Comparison of ENCODE assay signal across 29 mouse cellular contexts in genomic region chrX:161853626-161854312, GRCm38 (mm10).
A peak's percentile ranks its signal among the peaks of the same experiment; 100 is the strongest.
DNase-seq lines count a peak whose midpoint lies in the region; ATAC-seq and TF ChIP-seq lines count a peak whose summit lies in the region.
"Had no signal": no experiment of that assay in that cellular context is flagged by ENCODE, and none has a peak within 500 bp of the region (broad histone marks: within the 10 kb centered on the region; RNA-seq: fewer than 3 reads in every experiment).

No protein-coding gene starts in this region.

- 80% methylated on average over 4 of the region's 4 CpGs for WGBS in forebrain, embryonic 13.5 days
- 77% methylated on average over 4 of the region's 4 CpGs for WGBS in forebrain, embryonic 12.5 days
- 64% methylated on average over 4 of the region's 4 CpGs for WGBS in kidney, postnatal 0 days

- TF ChIP-seq CTCF in kidney, postnatal 0 days (IDR thresholded peaks at IDR 0.05; ENCODE audit: low read depth) = no peak
- TF ChIP-seq CTCF in brain, embryonic 14.5 days (IDR thresholded peaks at IDR 0.05; ENCODE audit: borderline replicate concordance, extremely low read depth, insufficient read depth, insufficient read length) = no peak

- peak; percentile 76 for ATAC-seq in forebrain, embryonic 13.5 days
- no peak for ATAC-seq in forebrain, embryonic 12.5 days (ENCODE audit: low FRiP score)
- ATAC-seq in kidney, postnatal 0 days (replicated peaks; ENCODE audit: low FRiP score, low read depth) = no peak
- ATAC-seq: hindbrain, embryonic 16.5 days; midbrain, embryonic 15.5 days had no signal

- no peaks in the 10 kb centered on the region for H3K4me1 ChIP-seq in forebrain, embryonic 13.5 days
- H3K4me1 ChIP-seq in forebrain, embryonic 12.5 days = no peaks in the 10 kb centered on the region
- H3K4me1 ChIP-seq in kidney, postnatal 0 days (replicated peaks; ENCODE audit: insufficient read depth, low read length) = no peaks in the 10 kb centered on the region
- H3K4me1 ChIP-seq: embryonic facial prominence, embryonic 12.5 days; limb, embryonic 15.5 days; liver, embryonic 13.5 days; midbrain, embryonic 15.5 days; neural tube, embryonic 15.5 days; stomach, embryonic 15.5 days had no signal

- no peak overlapping the region for H3K4me3 ChIP-seq in forebrain, embryonic 13.5 days
- no peak overlapping the region for H3K4me3 ChIP-seq in forebrain, embryonic 12.5 days (replicated peaks)
- no peak overlapping the region for H3K4me3 ChIP-seq in kidney, postnatal 0 days (replicated peaks; ENCODE audit: low read depth, low read length)
- H3K4me3 ChIP-seq: embryonic facial prominence, embryonic 12.5 days; left cerebral cortex, adult 2 months; limb, embryonic 15.5 days; liver, embryonic 13.5 days; midbrain, embryonic 10.5 days; midbrain, embryonic 15.5 days; neural tube, embryonic 15.5 days; stomach, embryonic 15.5 days had no signal

- no peak overlapping the region for H3K27ac ChIP-seq in forebrain, embryonic 13.5 days
- no peak overlapping the region for H3K27ac ChIP-seq in forebrain, embryonic 12.5 days
- H3K27ac ChIP-seq in kidney, postnatal 0 days = no peak overlapping the region
- H3K27ac ChIP-seq: embryonic facial prominence, embryonic 12.5 days; left cerebral cortex, adult 2 months; limb, embryonic 15.5 days; liver, embryonic 13.5 days; midbrain, embryonic 10.5 days; midbrain, embryonic 15.5 days; neural tube, embryonic 15.5 days; stomach, embryonic 15.5 days had no signal

- no peak for TF ChIP-seq POLR2A in brain, embryonic 14.5 days (IDR thresholded peaks at IDR 0.05; ENCODE audit: borderline replicate concordance, extremely low read depth, insufficient read depth, insufficient read length, poor library complexity, severe bottlenecking)

- no peaks in the 10 kb centered on the region for H3K9me3 ChIP-seq in forebrain, embryonic 13.5 days (replicated peaks)
- no peaks in the 10 kb centered on the region for H3K9me3 ChIP-seq in forebrain, embryonic 12.5 days
- H3K9me3 ChIP-seq in kidney, postnatal 0 days (replicated peaks; ENCODE audit: low read length) = no peaks in the 10 kb centered on the region
- H3K9me3 ChIP-seq: embryonic facial prominence, embryonic 12.5 days; G1E; limb, embryonic 15.5 days; liver, embryonic 13.5 days; midbrain, embryonic 10.5 days; midbrain, embryonic 15.5 days; neural tube, embryonic 15.5 days; stomach, embryonic 15.5 days had no signal

- no peak overlapping the region for H3K4me2 ChIP-seq in forebrain, embryonic 13.5 days
- H3K4me2 ChIP-seq in forebrain, embryonic 12.5 days = no peak overlapping the region
- no peak overlapping the region for H3K4me2 ChIP-seq in kidney, postnatal 0 days (ENCODE audit: low read length)
- H3K4me2 ChIP-seq: embryonic facial prominence, embryonic 12.5 days; limb, embryonic 15.5 days; liver, embryonic 13.5 days; midbrain, embryonic 15.5 days; neural tube, embryonic 15.5 days; stomach, embryonic 15.5 days had no signal

- DNase-seq in kidney, postnatal 0 days (ENCODE audit: low spot score) = peak; percentile 3
- DNase-seq in kidney, adult 11 months = no peak
- DNase-seq in brain, embryonic 14.5 days (ENCODE audit: low read depth) = peak; percentile 82
- peak; percentile 9 for DNase-seq in forelimb bud, embryonic 11.5 days (ENCODE audit: low read depth, low spot score)
- DNase-seq in adipocyte (ENCODE audit: low spot score) = no peak
- no peak for DNase-seq in gastrocnemius, adult 18-20 months (ENCODE audit: low spot score)
- DNase-seq: adrenal gland, postnatal 10 days; cerebellum, adult 2 months; cerebellum, postnatal 14 days; gastrocnemius, postnatal 14 days; heart, postnatal 14 days; kidney, adult 9 months; kidney, postnatal 14 days; liver, embryonic 13.5 days; lung, adult 18-20 months; lung, postnatal 10 days; retina, postnatal 1 day; right cerebral cortex, postnatal 25 days had no signal

- no peaks in the 10 kb centered on the region for H3K36me3 ChIP-seq in forebrain, embryonic 13.5 days (ENCODE audit: poor library complexity, severe bottlenecking)
- H3K36me3 ChIP-seq in forebrain, embryonic 12.5 days (replicated peaks) = no peaks in the 10 kb centered on the region
- H3K36me3 ChIP-seq in kidney, postnatal 0 days (ENCODE audit: insufficient read depth, low read length) = no peaks in the 10 kb centered on the region
- H3K36me3 ChIP-seq: embryonic facial prominence, embryonic 12.5 days; G1E; limb, embryonic 15.5 days; liver, embryonic 13.5 days; midbrain, embryonic 10.5 days; midbrain, embryonic 15.5 days; neural tube, embryonic 15.5 days; stomach, embryonic 15.5 days had no signal

- peaks cover 23% of the 10 kb centered on the region; the same call in 1 of the 2 replicates for H3K27me3 ChIP-seq in forebrain, embryonic 13.5 days
- peaks cover 23% of the 10 kb centered on the region for H3K27me3 ChIP-seq in forebrain, embryonic 12.5 days
- H3K27me3 ChIP-seq in kidney, postnatal 0 days (ENCODE audit: insufficient read depth, low read length) = no peaks in the 10 kb centered on the region
- H3K27me3 ChIP-seq: liver, embryonic 13.5 days; stomach, embryonic 15.5 days had no signal

- no peak overlapping the region for H3K9ac ChIP-seq in forebrain, embryonic 13.5 days
- H3K9ac ChIP-seq in forebrain, embryonic 12.5 days = no peak overlapping the region
- no peak overlapping the region for H3K9ac ChIP-seq in kidney, postnatal 0 days (ENCODE audit: low read depth, low read length)
- H3K9ac ChIP-seq: embryonic facial prominence, embryonic 12.5 days; limb, embryonic 15.5 days; liver, embryonic 13.5 days; midbrain, embryonic 15.5 days; neural tube, embryonic 15.5 days; stomach, embryonic 15.5 days had no signal

Comparison
In these comparisons a context has a peak if more than half of its experiments do, and no peak if none do; other contexts are left out.
1. DNase-seq: peak in kidney, postnatal 0 days (single experiment), brain, embryonic 14.5 days (single experiment) and forelimb bud, embryonic 11.5 days (single experiment); none in kidney, adult 11 months (single experiment), adipocyte (single experiment) and gastrocnemius, adult 18-20 months (single experiment).